ENCODE assay signal across 12 mouse cellular contexts in the genomic region with DNA sequence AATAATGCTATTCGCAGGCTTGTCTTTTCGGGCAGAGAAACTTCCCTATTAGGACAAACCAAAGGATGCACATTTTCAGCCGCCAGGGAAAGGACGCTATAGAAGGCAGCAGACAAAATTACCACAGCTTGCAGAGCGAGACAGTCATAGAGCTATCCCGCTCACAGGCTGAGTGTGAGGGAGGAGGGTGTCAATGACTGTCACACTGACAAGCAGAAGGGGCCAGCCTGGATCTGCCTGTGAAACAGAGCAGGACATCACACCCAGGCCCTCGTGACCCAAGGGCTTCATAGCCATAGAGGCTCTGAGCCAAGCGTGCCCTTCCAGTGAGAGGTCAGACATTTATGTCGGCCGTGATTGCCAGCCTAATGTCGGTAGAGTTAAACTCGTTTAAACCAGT. TPM values are rescaled to one million over a fixed set of nuclear protein-coding genes. Genes with fewer than 3 reads are reported as not detected.
DNase-seq lines count a peak whose midpoint lies in the region; ATAC-seq and TF ChIP-seq lines count a peak whose summit lies in the region.
"Had no signal": no experiment of that assay in that cellular context is flagged by ENCODE, and none has a peak within 500 bp of the region (broad histone marks: within the 10 kb centered on the region; RNA-seq: fewer than 3 reads in every experiment).

No protein-coding gene starts in this region.

- no peaks in the 10 kb centered on the region for H3K27me3 ChIP-seq in heart, embryonic 12.5 days (replicated peaks)
- H3K27me3 ChIP-seq: hindbrain, embryonic 13.5 days; limb, embryonic 12.5 days had no signal

- DNase-seq in cerebellum, adult 9-11 months = peak; percentile 47
- no peak for DNase-seq in cerebellum, adult 11-12 months
- no peak for DNase-seq in heart, postnatal 14 days
- DNase-seq in left cerebral cortex, adult 2 months (ENCODE audit: extremely low spot score in 1 of 2, low spot score in 2 of 2) = no peak
- no peak for DNase-seq in left cerebral cortex, adult 11 months (ENCODE audit: low spot score)
- DNase-seq in adrenal gland, postnatal 14 days = no peak
- DNase-seq: lung, adult 18-20 months had no signal

- peaks cover 75% of the 10 kb centered on the region for H3K4me1 ChIP-seq in heart, embryonic 12.5 days (replicated peaks)

- no peak overlapping the region for H3K4me3 ChIP-seq in heart, embryonic 12.5 days
- no peak overlapping the region for H3K4me3 ChIP-seq in left cerebral cortex, adult 2 months
- H3K4me3 ChIP-seq: erythroblast, embryonic 14.5 days; hindbrain, embryonic 13.5 days; limb, embryonic 12.5 days had no signal

- no peak overlapping the region for H3K9ac ChIP-seq in heart, embryonic 12.5 days
- H3K9ac ChIP-seq: hindbrain, embryonic 13.5 days; limb, embryonic 12.5 days had no signal

- no peaks in the 10 kb centered on the region for H3K9me3 ChIP-seq in heart, embryonic 12.5 days (replicated peaks)
- H3K9me3 ChIP-seq: hindbrain, embryonic 13.5 days; limb, embryonic 12.5 days had no signal

- peak; percentile 15 for TF ChIP-seq CTCF in left cerebral cortex, adult 2 months (IDR thresholded peaks at IDR 0.05)

- intact Hi-C loops in heart, postnatal 14 days (cut with DNase I) = loop anchor here (10.0 kb wide), 1 partner anchor 216 kb away; no protein-coding TSS in a partner anchor
- intact Hi-C loops in left cerebral cortex, adult 2 months (cut with DNase I) = no loop called here

- ATAC-seq in heart, embryonic 12.5 days (ENCODE audit: insufficient number of reproducible peaks, low FRiP score) = peak; percentile 58
- no peak for ATAC-seq in megakaryocyte-erythroid progenitor cell, adult 5-6 weeks (replicated peaks; ENCODE audit: low FRiP score, low TSS enrichment, poor library complexity, severe bottlenecking)

- peaks cover 42% of the 10 kb centered on the region for H3K36me3 ChIP-seq in heart, embryonic 12.5 days
- H3K36me3 ChIP-seq: hindbrain, embryonic 13.5 days had no signal

- H3K4me2 ChIP-seq in heart, embryonic 12.5 days = peak overlapping the region; percentile 24; the same call in 1 of the 2 replicates
- H3K4me2 ChIP-seq: hindbrain, embryonic 13.5 days; limb, embryonic 12.5 days had no signal

- 51% methylated on average over 12 of the region's 12 CpGs for WGBS in heart, embryonic 12.5 days

- H3K27ac ChIP-seq in heart, embryonic 12.5 days (ENCODE audit: poor library complexity, severe bottlenecking) = peak overlapping the region; percentile 74
- peak overlapping the region; percentile 90 for H3K27ac ChIP-seq in left cerebral cortex, adult 2 months
- H3K27ac ChIP-seq: hindbrain, embryonic 13.5 days; limb, embryonic 12.5 days had no signal

RNA-seq across cellular contexts. Expression of gene Elk3, which starts 30.3 kb away (rescaled TPM):
- polyA plus RNA-seq in heart, embryonic 12.5 days (2016; fragmentation: Nextera tagmentation; extraction: Ambion mirVana) = 36.8 and 41.0 TPM in 2 replicates
- 10 to 100 TPM; 64.1 to 67.2 TPM for total RNA-seq in heart, postnatal 14 days (2021)
- total RNA-seq in left cerebral cortex, adult 2 months (2021) = 10 to 100 TPM in 1 of 2 experiments, 1 to 10 TPM in 1; 8.6 to 11.9 TPM
- total RNA-seq in adrenal gland, postnatal 14 days (2021) = 50.4 and 58.0 TPM in 2 replicates
- 8.7 and 8.9 TPM in 2 replicates for total RNA-seq in megakaryocyte-erythroid progenitor cell, adult 5-6 weeks (2014; fragmentation: Nextera tagmentation)
- 6.8 and 7.2 TPM in 2 replicates for total RNA-seq in megakaryocyte-erythroid progenitor cell, adult 5-6 weeks (2017)
